ENCODE assay signal across 20 mouse cellular contexts in genomic region chr13:93011315-93011714, GRCm38 (mm10).
DNase-seq lines count a peak whose midpoint lies in the region; TF ChIP-seq lines count a peak whose summit lies in the region.
"Had no signal": no experiment of that assay in that cellular context is flagged by ENCODE, and none has a peak within 500 bp of the region (broad histone marks: within the 10 kb centered on the region; RNA-seq: fewer than 3 reads in every experiment).

No protein-coding gene starts in this region.

- no peak overlapping the region for H3K4me3 ChIP-seq in left cerebral cortex, adult 2 months
- H3K4me3 ChIP-seq in cortical plate, adult 2 months (ENCODE audit: insufficient read depth, low read length): no peak overlapping the region
- H3K4me3 ChIP-seq: embryonic facial prominence, embryonic 13.5 days; embryonic facial prominence, embryonic 15.5 days; erythroblast, embryonic 14.5 days; forebrain, embryonic 10.5 days; forebrain, embryonic 12.5 days had no signal

- TF ChIP-seq POLR2A in cortical plate, adult 2 months (IDR thresholded peaks at IDR 0.05; ENCODE audit: extremely low read depth, insufficient read depth, low read length): no peak

- peak overlapping the region; percentile 85 for H3K27ac ChIP-seq in left cerebral cortex, adult 2 months
- peak overlapping the region; percentile 69; the same call in 1 of the 2 replicates for H3K27ac ChIP-seq in cortical plate, adult 2 months (ENCODE audit: insufficient read depth, low read length)
- H3K27ac ChIP-seq: embryonic facial prominence, embryonic 13.5 days; embryonic facial prominence, embryonic 15.5 days; forebrain, embryonic 10.5 days; forebrain, embryonic 12.5 days had no signal

- intact Hi-C loops in heart, postnatal 14 days (cut with DNase I): no loop called here
- intact Hi-C loops in left cerebral cortex, adult 2 months (cut with DNase I): no loop called here

- H3K4me1 ChIP-seq in cortical plate, adult 2 months (ENCODE audit: control insufficient read depth, insufficient read depth, low read length): peaks cover 7% of the 10 kb centered on the region; the same call in 1 of the 2 replicates
- H3K4me1 ChIP-seq: embryonic facial prominence, embryonic 13.5 days; embryonic facial prominence, embryonic 15.5 days; forebrain, embryonic 10.5 days; forebrain, embryonic 12.5 days had no signal

- peak; percentile 21 for DNase-seq in heart, adult 11 months
- DNase-seq in heart, postnatal 14 days: no peak
- no peak for DNase-seq in left cerebral cortex, adult 2 months (ENCODE audit: extremely low spot score in 1 of 2, low spot score in 2 of 2)
- DNase-seq in left cerebral cortex, adult 11 months (ENCODE audit: low spot score): no peak
- DNase-seq in ovary, postnatal 14 days (ENCODE audit: low spot score): no peak
- DNase-seq: adrenal gland, adult 8-10 months; adrenal gland, postnatal 14 days; adrenal gland, postnatal 36 days; cerebellum, adult 11-12 months; cerebellum, adult 2 months; cerebellum, adult 9-10 months; cerebellum, postnatal 10 days; cerebellum, postnatal 25 days; embryo, embryonic 11 days had no signal

- TF ChIP-seq CTCF in left cerebral cortex, adult 2 months (IDR thresholded peaks at IDR 0.05): no peak
- TF ChIP-seq CTCF in cortical plate, adult 2 months (IDR thresholded peaks at IDR 0.05; ENCODE audit: extremely low read depth, insufficient read depth, low read length): no peak
